Mouse (Mus musculus) liver, embryonic 12.5 days (tissue): ENCODE measurements around the gene Gm13278. TPM values are rescaled to one million over a fixed set of nuclear protein-coding genes. Genes with fewer than 3 reads are reported as not detected.
"Not testable (repeated sequence)": the region's sequence is repeated elsewhere in the genome, so short reads cannot be mapped to it uniquely, and the experiment has no call there.

Experiments used
- ATAC-seq: fragments of 200-750 bp; cut with Nextera tagmentation; 2 replicates; pipeline ENCODE4 v1.8.0; 2017; ENCODE audit warnings: moderate number of reproducible peaks, mild to moderate bottlenecking, moderate library complexity
- H3K27ac ChIP-seq: fragments of 300-500 bp; sonication (generic); 2 replicates; pipeline ENCODE4 v1.5.1; 2016; ENCODE audit warnings: mild to moderate bottlenecking
- H3K27me3 ChIP-seq: fragments of 300-500 bp; sonication (generic); replicated peaks from 2 replicates; pipeline ENCODE4 v1.6.1; 2016; ENCODE audit warnings: mild to moderate bottlenecking, moderate library complexity
- H3K36me3 ChIP-seq: fragments of 300-500 bp; sonication (generic); 2 replicates; pipeline ENCODE4 v1.6.1; 2016; ENCODE audit warnings: mild to moderate bottlenecking, moderate library complexity
- H3K4me1 ChIP-seq: fragments of 300-500 bp; sonication (generic); 2 replicates; pipeline ENCODE4 v1.6.1; 2016
- H3K4me2 ChIP-seq: fragments of 300-500 bp; sonication (generic); 2 replicates; pipeline ENCODE4 v1.6.1; 2016; ENCODE audit warnings: mild to moderate bottlenecking, moderate library complexity
- H3K4me3 ChIP-seq: fragments of 300-500 bp; sonication (generic); 2 replicates; pipeline ENCODE4 v1.5.1; 2016; ENCODE audit warnings: mild to moderate bottlenecking, moderate library complexity
- H3K9ac ChIP-seq: fragments of 300-500 bp; sonication (generic); 2 replicates; pipeline ENCODE4 v1.6.1; 2016; ENCODE audit warnings: mild to moderate bottlenecking, moderate library complexity
- H3K9me3 ChIP-seq: fragments of 300-500 bp; sonication (generic); replicated peaks from 2 replicates; pipeline ENCODE4 v1.6.1; 2016; ENCODE audit warnings: mild to moderate bottlenecking, moderate library complexity
- WGBS: fragments of 180-500 bp; shearing (Covaris S2); methylation state at CpG from one replicate; pipeline ENCODE4 v1.1.7; 2016; ENCODE audit not compliant: insufficient replicate concordance; 5-methylcytosine and 5-hydroxymethylcytosine counted together
- polyA plus RNA-seq: library from polyadenylated mRNA; unstranded; fragments of >200 nt; fragmentation: Nextera tagmentation; extraction: Ambion mirVana; gene quantifications from 2 replicates; pipeline ENCODE4 v1.2.1, GENCODE M21; 2016

Gene Gm13278
- polyA plus RNA-seq, 1 experiment from 2014 or later: not detected

- not testable (repeated sequence) for H3K4me1 ChIP-seq, ATAC-seq, H3K27ac ChIP-seq, H3K9ac ChIP-seq, H3K36me3 ChIP-seq, H3K9me3 ChIP-seq, H3K27me3 ChIP-seq
- Histone ChIP-seq H3K4me2 (peak overlapping the region; percentile 67), H3K4me3 (peak overlapping the region; percentile 44)
- WGBS: 5% methylated on average over 29 of the region's 42 CpGs
These were observed 27.8 kb upstream of the Gm13278 start for GRCm38 (mm10) chr4:88763384-88764018.

- H3K4me3 ChIP-seq, H3K9ac ChIP-seq, H3K4me1 ChIP-seq, H3K27me3 ChIP-seq, H3K27ac ChIP-seq, H3K36me3 ChIP-seq, H3K9me3 ChIP-seq, ATAC-seq: not testable (repeated sequence)
- WGBS: no CpG with 5 or more reads among the region's 32 CpGs
- H3K4me2 ChIP-seq: 0 out of 2 replicates have a peak within 1 kb of the TSS, but pooled peaks have one; percentile 16
These were observed 17.8 kb upstream of the Gm13278 start, which contains the start of gene Gm13290 for GRCm38 (mm10) chr4:88773534-88773933. Gene Gm13290, plus strand, starts transcription at chr4:88773834.

DNA sequence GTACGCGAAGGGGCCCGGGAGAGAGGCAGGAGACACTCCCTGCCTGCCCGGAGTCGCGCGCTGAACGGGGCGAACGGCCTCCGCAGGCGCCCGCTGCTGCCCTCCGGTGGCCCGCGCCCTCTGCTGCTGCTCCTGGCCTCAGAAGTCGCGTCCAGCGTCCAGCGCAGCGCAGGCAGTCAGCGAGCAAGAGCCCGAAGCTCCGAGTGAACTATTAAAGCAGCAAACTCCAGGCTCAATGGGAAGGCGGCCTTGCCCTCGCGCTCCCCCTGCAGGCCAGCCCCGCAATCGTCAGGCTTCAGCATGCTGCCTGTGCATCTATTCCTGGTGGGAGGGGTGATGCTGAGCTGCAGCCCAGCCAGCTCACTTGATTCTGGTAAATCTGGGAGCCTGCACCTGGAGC is 14.7 kb upstream of the Gm13278 start, which contains the start of gene Gm13289:
Gene Gm13289, plus strand, starts transcription at position 301 of the 400 bp plus-strand sequence.
- not testable (repeated sequence) for H3K27ac ChIP-seq, H3K4me1 ChIP-seq, H3K9ac ChIP-seq, H3K9me3 ChIP-seq, H3K27me3 ChIP-seq, ATAC-seq, H3K36me3 ChIP-seq, H3K4me2 ChIP-seq, H3K4me3 ChIP-seq
- WGBS: no CpG with 5 or more reads among the region's 29 CpGs

- not testable (repeated sequence) for H3K27me3 ChIP-seq, H3K9me3 ChIP-seq, H3K4me1 ChIP-seq, H3K4me3 ChIP-seq, H3K9ac ChIP-seq, H3K36me3 ChIP-seq, H3K4me2 ChIP-seq, ATAC-seq, H3K27ac ChIP-seq
- WGBS: no CpG with 5 or more reads among the region's 29 CpGs
These were observed 11.8 kb upstream of the Gm13278 start, which contains the start of gene Gm13272 for GRCm38 (mm10) chr4:88779550-88779949. Gene Gm13272, plus strand, starts transcription at chr4:88779850.

- not testable (repeated sequence) for H3K27me3 ChIP-seq, H3K4me2 ChIP-seq, ATAC-seq, H3K36me3 ChIP-seq, H3K9ac ChIP-seq, H3K4me3 ChIP-seq, H3K9me3 ChIP-seq, H3K27ac ChIP-seq, H3K4me1 ChIP-seq
- 43% methylated on average over 16 of the region's 18 CpGs for WGBS
These were observed 11.0 kb upstream of the Gm13278 start for GRCm38 (mm10) chr4:88780320-88780719.

DNA sequence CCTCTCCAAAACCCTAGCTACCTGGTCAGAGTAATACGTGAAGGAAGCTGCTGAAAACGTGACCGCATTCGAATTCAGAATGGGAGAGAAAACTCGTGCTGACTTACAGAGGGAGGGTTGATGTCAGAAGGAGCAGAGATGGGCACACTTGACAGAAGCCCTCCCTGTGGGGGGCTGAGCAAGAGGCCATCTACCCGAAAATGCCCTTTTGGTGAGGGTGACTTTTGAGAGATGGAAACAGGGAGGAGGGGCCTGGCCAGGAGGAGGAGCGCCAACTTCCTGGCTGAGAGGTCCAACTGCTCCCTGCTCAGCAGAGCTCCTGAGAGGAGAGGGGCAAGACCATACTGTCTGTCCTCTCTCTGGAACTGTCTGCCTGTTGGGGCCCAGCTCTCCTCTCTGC is 9.5 kb upstream of the Gm13278 start, which contains the start of gene Ifnz:
Gene Ifnz, plus strand, starts transcription at position 301 of the 400 bp plus-strand sequence.
- not testable (repeated sequence) for H3K9ac ChIP-seq, H3K36me3 ChIP-seq, H3K4me1 ChIP-seq, H3K27me3 ChIP-seq, H3K9me3 ChIP-seq, ATAC-seq, H3K27ac ChIP-seq
- Histone ChIP-seq H3K4me2 (peak within 1 kb of the TSS; percentile 54), H3K4me3 (peak within 1 kb of the TSS; percentile 22; the same call in 1 of the 2 replicates)
- 8% methylated on average over 5 of the region's 7 CpGs for WGBS

- not testable (repeated sequence) for H3K9ac ChIP-seq, H3K9me3 ChIP-seq, ATAC-seq, H3K27me3 ChIP-seq, H3K27ac ChIP-seq, H3K4me1 ChIP-seq, H3K36me3 ChIP-seq
- H3K4me2 ChIP-seq: peak overlapping the region; percentile 54
- H3K4me3 ChIP-seq: peak overlapping the region; percentile 22; the same call in 1 of the 2 replicates
- WGBS: 0% methylated on average over 15 of the region's 31 CpGs
These were observed 9.0 kb upstream of the Gm13278 start for GRCm38 (mm10) chr4:88782335-88782734.

DNA sequence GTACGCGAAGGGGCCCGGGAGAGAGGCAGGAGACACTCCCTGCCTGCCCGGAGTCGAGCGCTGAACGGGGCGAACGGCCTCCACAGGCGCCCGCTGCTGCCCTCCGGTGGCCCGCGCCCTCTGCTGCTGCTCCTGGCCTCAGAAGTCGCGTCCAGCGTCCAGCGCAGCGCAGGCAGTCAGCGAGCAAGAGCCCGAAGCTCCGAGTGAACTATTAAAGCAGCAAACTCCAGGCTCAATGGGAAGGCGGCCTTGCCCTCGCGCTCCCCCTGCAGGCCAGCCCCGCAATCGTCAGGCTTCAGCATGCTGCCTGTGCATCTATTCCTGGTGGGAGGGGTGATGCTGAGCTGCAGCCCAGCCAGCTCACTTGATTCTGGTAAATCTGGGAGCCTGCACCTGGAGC is 5.9 kb upstream of the Gm13278 start, which contains the start of gene Gm13276:
Gene Gm13276, plus strand, starts transcription at position 301 of the 400 bp plus-strand sequence.
- not testable (repeated sequence) for H3K4me2 ChIP-seq, H3K4me1 ChIP-seq, ATAC-seq, H3K27ac ChIP-seq, H3K4me3 ChIP-seq, H3K27me3 ChIP-seq, H3K9me3 ChIP-seq, H3K9ac ChIP-seq, H3K36me3 ChIP-seq
- no CpG with 5 or more reads among the region's 27 CpGs for WGBS

- not testable (repeated sequence) for H3K27ac ChIP-seq, H3K36me3 ChIP-seq, H3K27me3 ChIP-seq, H3K9ac ChIP-seq, H3K4me2 ChIP-seq, H3K4me1 ChIP-seq, ATAC-seq, H3K9me3 ChIP-seq, H3K4me3 ChIP-seq
- WGBS: 0% methylated on average over 4 of the region's 28 CpGs
These were observed 2.9 kb upstream of the Gm13278 start, which contains the start of gene Gm13277 for GRCm38 (mm10) chr4:88788402-88788801. Gene Gm13277, plus strand, starts transcription at chr4:88788632.

DNA sequence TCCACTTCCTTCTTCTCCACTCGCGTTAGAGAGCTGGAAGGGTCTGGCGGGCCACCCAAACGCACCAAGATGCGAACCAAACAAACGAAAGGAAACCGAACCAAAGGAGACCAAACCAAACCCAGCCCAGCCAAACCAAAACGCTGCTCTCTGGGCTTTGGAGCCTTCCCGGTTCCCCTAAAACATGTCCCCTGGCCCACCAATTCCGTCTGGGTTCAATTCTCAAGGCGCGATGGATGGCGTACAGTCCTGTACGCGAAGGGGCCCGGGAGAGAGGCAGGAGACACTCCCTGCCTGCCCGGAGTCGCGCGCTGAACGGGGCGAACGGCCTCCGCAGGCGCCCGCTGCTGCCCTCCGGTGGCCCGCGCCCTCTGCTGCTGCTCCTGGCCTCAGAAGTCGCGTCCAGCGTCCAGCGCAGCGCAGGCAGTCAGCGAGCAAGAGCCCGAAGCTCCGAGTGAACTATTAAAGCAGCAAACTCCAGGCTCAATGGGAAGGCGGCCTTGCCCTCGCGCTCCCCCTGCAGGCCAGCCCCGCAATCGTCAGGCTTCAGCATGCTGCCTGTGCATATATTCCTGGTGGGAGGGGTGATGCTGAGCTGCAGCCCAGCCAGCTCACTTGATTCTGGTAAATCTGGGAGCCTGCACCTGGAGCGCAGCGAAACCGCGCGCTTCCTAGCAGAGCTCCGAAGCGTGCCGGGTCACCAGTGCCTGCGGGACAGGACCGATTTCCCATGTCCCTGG is 2.8 kb downstream of the Gm13278 start, which contains the start of gene Gm13275:
Gene Gm13275, plus strand, starts transcription at position 552 of the 740 bp plus-strand sequence.
- ATAC-seq, H3K36me3 ChIP-seq, H3K4me2 ChIP-seq, H3K9ac ChIP-seq, H3K27ac ChIP-seq, H3K27me3 ChIP-seq, H3K4me1 ChIP-seq, H3K4me3 ChIP-seq, H3K9me3 ChIP-seq: not testable (repeated sequence)
- 0% methylated on average over 21 of the region's 52 CpGs for WGBS

- not testable (repeated sequence) for H3K36me3 ChIP-seq, H3K4me3 ChIP-seq, H3K9me3 ChIP-seq, H3K4me1 ChIP-seq, ATAC-seq, H3K4me2 ChIP-seq, H3K27ac ChIP-seq, H3K9ac ChIP-seq, H3K27me3 ChIP-seq
- no CpG with 5 or more reads among the region's 28 CpGs for WGBS
These were observed 5.7 kb downstream of the Gm13278 start, which contains the start of gene Gm13279 for GRCm38 (mm10) chr4:88797097-88797496. Gene Gm13279, plus strand, starts transcription at chr4:88797397.

GRCm38 (mm10) chr4:88799365-88799764 is 8.0 kb downstream of the Gm13278 start, which contains the start of gene Gm13285:
Gene Gm13285, plus strand, starts transcription at chr4:88799665.
- H3K4me2 ChIP-seq, H3K27me3 ChIP-seq, H3K9ac ChIP-seq, H3K27ac ChIP-seq, H3K36me3 ChIP-seq, ATAC-seq, H3K4me1 ChIP-seq, H3K9me3 ChIP-seq, H3K4me3 ChIP-seq: not testable (repeated sequence)
- 8% methylated on average over 5 of the region's 7 CpGs for WGBS
